Mouse (Mus musculus) ovary, adult 10 weeks (tissue): ENCODE data around the gene Usp7. TPM values are rescaled to one million over a fixed set of nuclear protein-coding genes. Genes with fewer than 3 reads are reported as not detected.

ENCODE experiments used
- polyA plus RNA-seq: library from polyadenylated mRNA; stranded (reverse); fragments of 350-450 nt; fragmentation: Illumina TruSeq; extraction: RNeasy Lipid Tissue Mini Kit (QIAGEN cat#74804); gene quantifications from one replicate; pipeline ENCODE4 v1.2.3, GENCODE M21; 2014

Gene Usp7
- 292 TPM for polyA plus RNA-seq

DNA sequence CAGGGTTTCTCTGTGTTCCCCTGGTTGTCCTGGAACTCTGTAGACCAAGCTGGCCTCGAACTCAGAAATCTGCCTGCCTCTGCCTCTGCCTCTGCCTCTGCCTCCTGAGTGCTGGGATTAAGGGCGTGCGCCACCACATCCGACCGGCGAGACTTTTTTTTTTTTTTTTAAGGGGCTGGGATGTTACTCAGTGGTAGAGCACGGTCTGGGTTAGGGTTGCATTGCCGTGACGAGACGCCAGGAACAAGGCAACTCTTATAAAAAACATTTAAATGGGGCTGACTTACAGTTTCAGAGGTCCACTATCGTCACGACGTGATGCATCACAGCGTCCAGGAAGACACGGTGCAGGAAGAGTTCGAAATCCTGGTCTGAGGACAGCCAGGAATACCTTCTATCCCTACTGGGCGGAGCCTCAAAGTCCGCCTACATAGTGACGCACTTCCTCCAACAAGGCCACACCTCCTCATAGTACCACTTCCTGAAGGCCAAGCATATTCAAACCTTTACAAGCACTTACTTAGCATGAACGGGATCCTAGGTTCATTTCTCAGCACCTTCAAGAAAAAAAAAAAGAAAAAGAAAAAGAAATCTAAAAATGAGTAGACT is at the start of gene Usp7:
Usp7 (minus strand) TSS at position 360 of the 609 bp plus-strand sequence.

DNA sequence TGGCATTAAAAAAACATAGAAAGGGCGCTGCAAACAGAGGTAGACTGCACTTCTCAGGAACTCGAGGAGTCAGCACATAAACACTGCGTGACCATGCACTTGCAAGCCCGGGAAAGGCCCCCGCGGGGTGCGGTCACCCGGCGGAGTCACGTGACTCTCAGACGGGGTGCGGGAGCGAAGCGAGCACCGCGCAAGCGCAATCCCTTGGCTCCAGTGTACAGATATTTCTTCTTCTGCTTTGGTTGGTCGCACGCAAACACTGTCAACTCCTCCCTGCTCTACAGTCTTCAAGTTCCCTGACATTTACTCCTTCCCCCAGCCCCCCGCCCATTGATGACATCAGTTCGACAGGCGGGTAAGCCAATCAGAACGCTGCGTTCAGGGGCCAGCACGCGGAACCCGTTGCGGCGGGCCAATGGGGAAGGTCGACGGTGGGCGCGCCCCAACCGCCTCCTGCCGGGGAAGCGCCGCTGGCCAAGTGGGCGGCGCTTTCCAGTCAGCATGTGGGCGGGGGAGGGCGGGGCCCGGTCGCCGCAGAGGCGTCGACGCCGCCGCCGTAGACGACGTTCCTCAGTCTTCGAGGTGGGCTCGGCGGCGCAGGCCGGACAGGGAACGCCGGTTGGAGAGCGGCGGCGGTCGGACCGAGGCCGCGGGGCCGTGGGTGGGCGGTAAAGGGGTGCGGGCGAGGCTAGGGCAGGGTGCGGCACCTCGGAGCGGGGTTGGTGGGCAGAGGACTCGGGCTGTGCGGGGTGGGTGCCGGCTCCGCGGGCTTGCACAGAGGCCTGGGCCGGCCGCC is 37.7 kb upstream of the Usp7 start, which contains the start of gene 1810013L24Rik:
1810013L24Rik (plus strand) TSS at position 537 of the 796 bp plus-strand sequence.

DNA sequence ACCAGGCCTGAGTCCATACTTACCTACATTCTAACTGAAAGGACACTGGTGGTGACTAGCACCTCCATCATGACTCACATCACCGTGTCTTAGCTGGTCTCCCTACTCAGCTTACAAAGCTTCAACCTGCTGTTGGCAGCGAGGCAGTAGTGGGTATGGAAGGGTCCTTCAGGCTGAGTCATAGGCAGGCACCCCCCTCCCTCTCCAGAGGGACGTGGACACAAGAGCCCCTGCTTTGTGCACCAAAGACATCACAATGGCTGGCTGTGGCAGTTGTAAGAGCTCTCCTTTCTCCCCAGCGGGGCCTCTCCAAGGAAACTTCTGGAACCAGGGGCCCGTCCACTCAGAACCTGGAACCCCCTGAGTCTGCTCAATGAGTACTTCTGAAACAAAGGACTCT is 111.6 kb downstream of the Usp7 start, which contains the start of gene Gm5767:
Gm5767 (plus strand) TSS at position 301 of the 400 bp plus-strand sequence.

DNA sequence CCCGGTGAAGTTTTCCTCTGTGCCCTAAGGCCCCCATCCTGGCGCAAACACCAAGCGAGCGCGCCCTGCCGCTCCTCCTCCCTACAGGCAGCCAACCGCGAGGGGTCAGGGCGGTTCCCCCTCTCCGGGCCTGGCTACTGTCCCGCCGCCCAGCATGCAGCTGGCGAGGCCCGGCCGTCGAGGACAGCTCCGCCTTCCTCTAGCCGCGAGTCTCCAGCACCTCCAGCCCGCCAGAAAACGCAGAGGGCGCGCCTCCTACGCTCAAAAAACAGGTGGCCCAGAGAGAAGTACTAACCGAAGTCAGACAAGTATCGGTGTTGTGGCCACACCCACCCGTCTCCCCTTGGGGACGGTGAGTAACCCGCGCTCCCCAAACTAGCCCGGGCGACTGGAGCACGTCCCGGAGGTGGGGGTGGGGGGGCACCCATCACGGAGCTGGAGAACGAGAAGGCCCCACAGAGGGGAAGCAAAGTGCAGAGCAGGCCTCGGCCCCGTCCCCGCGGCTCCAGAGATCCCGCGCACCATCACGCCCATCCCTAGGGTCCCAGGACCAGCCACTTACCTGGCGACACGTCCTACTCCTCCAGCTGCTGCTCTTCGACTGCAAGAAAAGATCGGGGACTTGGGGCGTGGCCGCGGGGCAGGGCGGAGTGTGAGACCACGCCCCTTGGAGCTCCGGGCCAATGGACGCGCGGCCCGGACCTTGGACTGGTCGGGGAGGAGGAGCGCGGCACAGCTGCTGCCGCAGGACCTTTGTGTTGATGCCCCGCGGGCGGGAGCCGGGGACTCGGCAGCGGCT is 120.4 kb downstream of the Usp7 start, which contains the start of gene Carhsp1:
Carhsp1 (minus strand) TSS at position 605 of the 799 bp plus-strand sequence.

Other genes with a start within 250 kb of the Usp7 start
- 123 TPM for gene Pmm2, start 154.6 kb downstream of the Usp7 start, polyA plus RNA-seq
- gene Tmem186, start 154.6 kb downstream of the Usp7 start, polyA plus RNA-seq: 12.5 TPM
- gene Carhsp1, start 120.2 kb downstream of the Usp7 start, polyA plus RNA-seq: 79.7 TPM
- not detected for gene Gm5767, start 111.5 kb downstream of the Usp7 start, polyA plus RNA-seq
- gene 1810013L24Rik, start 37.8 kb upstream of the Usp7 start, polyA plus RNA-seq: 152 TPM